ENCODE assay signal across 8 mouse cellular contexts in genomic region chr17:84957487-84958259, GRCm38 (mm10). TPM values are rescaled to one million over a fixed set of nuclear protein-coding genes. Genes with fewer than 3 reads are reported as not detected.
DNase-seq lines count a peak whose midpoint lies in the region; ATAC-seq and TF ChIP-seq lines count a peak whose summit lies in the region.

No protein-coding gene starts in this region.

- no peaks in the 10 kb centered on the region for H3K27me3 ChIP-seq in megakaryocyte, embryonic 14.5 days (replicated peaks)

- TF ChIP-seq POLR2A in cortical plate, adult 2 months (IDR thresholded peaks at IDR 0.05; ENCODE audit: extremely low read depth, insufficient read depth, low read length): peak; percentile 90

- H3K27ac ChIP-seq in cortical plate, adult 2 months (ENCODE audit: insufficient read depth, low read length): peak overlapping the region; percentile 83

- no peaks in the 10 kb centered on the region for H3K9me3 ChIP-seq in megakaryocyte, embryonic 14.5 days

- no peaks in the 10 kb centered on the region for H3K4me1 ChIP-seq in cortical plate, adult 2 months (ENCODE audit: control insufficient read depth, insufficient read depth, low read length)
- H3K4me1 ChIP-seq in megakaryocyte, embryonic 14.5 days: peaks cover 40% of the 10 kb centered on the region

- peak; percentile 83 for ATAC-seq in activated CD4-positive, CD25-positive, alpha-beta regulatory T cell, adult 4 months

- TF ChIP-seq CTCF in cortical plate, adult 2 months (IDR thresholded peaks at IDR 0.05; ENCODE audit: extremely low read depth, insufficient read depth, low read length): no peak

- peaks cover 19% of the 10 kb centered on the region for H3K36me3 ChIP-seq in megakaryocyte, embryonic 14.5 days (replicated peaks; ENCODE audit: low read length)

- peak; percentile 100 for DNase-seq in gastrocnemius, adult 8-10 months (ENCODE audit: low spot score in 2 of 2)
- DNase-seq in hindlimb bud, embryonic 11.5 days (ENCODE audit: extremely low spot score, low read depth, low spot score): peak; percentile 97
- peak; percentile 98 to 100 for DNase-seq in left cerebral cortex, adult 8-10 months (ENCODE audit: low spot score in 2 of 2)
- peak; percentile 100 for DNase-seq in right cerebral cortex, postnatal 10 days (ENCODE audit: low spot score in 2 of 2)
- DNase-seq in urinary bladder, postnatal 25 days (ENCODE audit: low spot score): peak; percentile 98

- H3K4me3 ChIP-seq in cortical plate, adult 2 months (ENCODE audit: insufficient read depth, low read length): peak overlapping the region; percentile 48
- peak overlapping the region; percentile 95 for H3K4me3 ChIP-seq in megakaryocyte, embryonic 14.5 days (replicated peaks)

RNA-seq across cellular contexts. Expression of gene Ppm1b, which starts 1.1 kb away (rescaled TPM):
- polyA plus RNA-seq in activated CD4-positive, CD25-positive, alpha-beta regulatory T cell, adult 4 months (2017; shearing (Covaris generic)): 10 to 100 TPM; 13.7 to 18.1 TPM
- polyA plus RNA-seq in cortical plate, adult 2 months (2012; rRNA removed): 91.4 and 95.5 TPM in 2 replicates
- 100 to 1,000 TPM; 165 to 198 (median 183) TPM for total RNA-seq in gastrocnemius, adult 8-10 months (2022)
- total RNA-seq in left cerebral cortex, adult 8-10 months (2022): 100 to 1,000 TPM; 135 to 146 (median 141) TPM
- 14.4 and 16.4 TPM in 2 replicates for polyA plus RNA-seq in megakaryocyte, embryonic 14.5 days (2012; ENCODE audit: insufficient read depth, low replicate concordance)

Comparison
In these comparisons a context has a peak if more than half of its experiments do, and no peak if none do; other contexts are left out.
1. Peak in every context shown above with its lines: DNase-seq, ATAC-seq, H3K4me3 ChIP-seq and H3K27ac ChIP-seq.